9 mouse cellular contexts compared by ENCODE assay signal in the genomic region with DNA sequence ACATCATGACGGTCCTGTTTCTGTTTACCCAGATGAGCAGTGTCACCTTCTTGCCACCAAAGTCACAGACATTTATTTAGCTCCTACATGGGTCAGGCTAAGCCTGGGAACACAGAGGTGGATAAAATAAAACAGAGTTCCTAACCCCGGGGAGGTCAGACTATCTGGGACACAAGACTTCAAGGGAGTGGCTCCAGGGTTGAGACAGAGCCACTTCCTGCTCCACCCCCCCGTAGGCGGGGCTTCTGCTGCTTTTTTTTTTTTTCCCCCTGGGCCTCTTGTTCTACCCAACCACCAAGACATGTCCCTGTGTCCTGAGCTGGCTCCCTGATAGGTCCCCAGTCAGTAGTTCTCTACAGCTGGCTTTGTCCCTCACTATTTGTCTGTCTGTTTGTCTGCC. TPM values are rescaled to one million over a fixed set of nuclear protein-coding genes. Genes with fewer than 3 reads are reported as not detected.
A peak's percentile ranks its signal among the peaks of the same experiment; 100 is the strongest.
DNase-seq lines count a peak whose midpoint lies in the region; ATAC-seq and TF ChIP-seq lines count a peak whose summit lies in the region.
"Had no signal": no experiment of that assay in that cellular context is flagged by ENCODE, and none has a peak within 500 bp of the region (broad histone marks: within the 10 kb centered on the region; RNA-seq: fewer than 3 reads in every experiment).

No protein-coding gene starts in this region.

- no peak for TF ChIP-seq POLR2A in thymus, adult 2 months (IDR thresholded peaks at IDR 0.05; ENCODE audit: control insufficient read depth, extremely low read depth, insufficient read depth, low read length, poor library complexity)

- peak overlapping the region; percentile 40; the same call in 1 of the 2 replicates for H3K4me3 ChIP-seq in lung, embryonic 14.5 days (ENCODE audit: low read depth, low read length)
- peak overlapping the region; percentile 66 for H3K4me3 ChIP-seq in heart, embryonic 11.5 days (ENCODE audit: low read depth, low read length)
- H3K4me3 ChIP-seq in thymus, adult 2 months (ENCODE audit: control insufficient read depth, insufficient read depth, low read length) = no peak overlapping the region

- no peaks in the 10 kb centered on the region for H3K36me3 ChIP-seq in lung, embryonic 14.5 days (ENCODE audit: insufficient read depth)
- peaks cover 3% of the 10 kb centered on the region for H3K36me3 ChIP-seq in heart, embryonic 11.5 days (ENCODE audit: control insufficient read depth, insufficient read depth, low read length)
- H3K36me3 ChIP-seq in thymus, adult 2 months (ENCODE audit: control insufficient read depth, insufficient read depth, low read length) = no peaks in the 10 kb centered on the region
- H3K36me3 ChIP-seq: lung, embryonic 15.5 days had no signal

- intact Hi-C loops in left cerebral cortex, postnatal 10 days (cut with DNase I) = no loop called here

- ATAC-seq in lung, embryonic 14.5 days (ENCODE audit: insufficient read depth) = no peak
- no peak for ATAC-seq in heart, embryonic 11.5 days (replicated peaks; ENCODE audit: insufficient number of reproducible peaks, low FRiP score, low TSS enrichment)

- WGBS in lung, embryonic 14.5 days = 23% methylated on average over 4 of the region's 4 CpGs
- WGBS in heart, embryonic 11.5 days (ENCODE audit: insufficient replicate concordance) = 20% methylated on average over 4 of the region's 4 CpGs
- 32% methylated on average over 4 of the region's 4 CpGs for WGBS in thymus, adult 2 months

- peak; percentile 48 for DNase-seq in adrenal gland, postnatal 14 days
- no peak for DNase-seq in adrenal gland, adult 2 months
- DNase-seq in lung, embryonic 14.5 days = peak; percentile 60
- DNase-seq in lung, postnatal 4 days = no peak
- DNase-seq in skeletal muscle tissue, adult 2 months (ENCODE audit: low read depth, low spot score) = peak; percentile 85
- DNase-seq in thymus, adult 2 months = no peak
- DNase-seq in left cerebral cortex, postnatal 10 days (ENCODE audit: extremely low spot score in 1 of 2, low spot score in 2 of 2) = no peak

- H3K27me3 ChIP-seq in lung, embryonic 14.5 days (ENCODE audit: insufficient read depth, low read length) = peaks cover 22% of the 10 kb centered on the region
- 0 out of 2 replicates have a peak, but pooled peaks cover 9% of the 10 kb centered on the region for H3K27me3 ChIP-seq in heart, embryonic 11.5 days (ENCODE audit: control insufficient read depth, insufficient read depth, low read length)
- H3K27me3 ChIP-seq in thymus, adult 2 months (ENCODE audit: control insufficient read depth, insufficient read depth, low read length) = peaks cover 7% of the 10 kb centered on the region; the same call in 1 of the 2 replicates

- H3K27ac ChIP-seq in lung, embryonic 14.5 days (ENCODE audit: low read depth) = no peak overlapping the region
- H3K27ac ChIP-seq in heart, embryonic 11.5 days (ENCODE audit: low read depth, low read length) = peak overlapping the region; percentile 98; the same call in 1 of the 2 replicates
- H3K27ac ChIP-seq in thymus, adult 2 months (ENCODE audit: control insufficient read depth, insufficient read depth, low read length) = no peak overlapping the region
- H3K27ac ChIP-seq: lung, embryonic 15.5 days had no signal

- peaks cover 8% of the 10 kb centered on the region; the same call in 1 of the 2 replicates for H3K4me1 ChIP-seq in lung, embryonic 14.5 days (ENCODE audit: insufficient read depth)
- peaks cover 42% of the 10 kb centered on the region for H3K4me1 ChIP-seq in heart, embryonic 11.5 days (ENCODE audit: control insufficient read depth, insufficient read depth, low read length)
- H3K4me1 ChIP-seq in thymus, adult 2 months (replicated peaks; ENCODE audit: control insufficient read depth, insufficient read depth, low read length) = no peaks in the 10 kb centered on the region

- no peaks in the 10 kb centered on the region for H3K9me3 ChIP-seq in lung, embryonic 14.5 days (ENCODE audit: low read depth, low read length)
- H3K9me3 ChIP-seq in heart, embryonic 11.5 days (replicated peaks; ENCODE audit: control insufficient read depth, low read length) = no peaks in the 10 kb centered on the region
- H3K9me3 ChIP-seq: lung, embryonic 15.5 days had no signal

- TF ChIP-seq CTCF in lung, embryonic 14.5 days (IDR thresholded peaks at IDR 0.05; ENCODE audit: low read depth) = no peak
- TF ChIP-seq CTCF in thymus, adult 2 months (IDR thresholded peaks at IDR 0.05; ENCODE audit: borderline replicate concordance, control insufficient read depth, extremely low read depth, insufficient read depth, low read length, poor library complexity) = no peak

- H3K4me2 ChIP-seq in lung, embryonic 14.5 days = peak overlapping the region; percentile 73; the same call in 1 of the 2 replicates
- peak overlapping the region; percentile 77 for H3K4me2 ChIP-seq in heart, embryonic 11.5 days

- no peak overlapping the region for H3K9ac ChIP-seq in lung, embryonic 14.5 days
- peak overlapping the region; percentile 89 for H3K9ac ChIP-seq in heart, embryonic 11.5 days (ENCODE audit: low read depth, low read length)
- H3K9ac ChIP-seq: lung, embryonic 15.5 days had no signal

RNA-seq across cellular contexts. Expression of gene Des, which starts 1.6 kb away (rescaled TPM):
- total RNA-seq in adrenal gland, postnatal 14 days (2021) = 19.8 and 26.9 TPM in 2 replicates
- 10 to 100 TPM; 16.6 to 31.8 TPM for total RNA-seq in adrenal gland, adult 2 months (2021)
- 17.2 and 18.6 TPM in 2 replicates for polyA plus RNA-seq in adrenal gland, adult 2 months (2012; rRNA removed)
- 42.9 and 46.3 TPM in 2 replicates for polyA plus RNA-seq in lung, embryonic 14.5 days (2014; fragmentation: Nextera tagmentation; extraction: Ambion mirVana)
- polyA plus RNA-seq in heart, embryonic 11.5 days (2014; fragmentation: Nextera tagmentation; extraction: Ambion mirVana) = 428 and 477 TPM in 2 replicates
- polyA plus RNA-seq in thymus, adult 2 months (2012; rRNA removed) = 6.8 and 31.6 TPM in 2 replicates
- 1 to 10 TPM; 1.5 TPM for total RNA-seq in left cerebral cortex, postnatal 10 days (2021)

RNA-seq across cellular contexts. Expression of gene Speg, which starts 13.3 kb away (rescaled TPM):
- 11.0 and 18.3 TPM in 2 replicates for total RNA-seq in adrenal gland, postnatal 14 days (2021)
- 10 to 100 TPM in 1 of 2 experiments, 1 to 10 TPM in 1; 9.9 to 15.2 TPM for total RNA-seq in adrenal gland, adult 2 months (2021)
- polyA plus RNA-seq in adrenal gland, adult 2 months (2012; rRNA removed) = 56.5 and 93.7 TPM in 2 replicates
- polyA plus RNA-seq in lung, embryonic 14.5 days (2014; fragmentation: Nextera tagmentation; extraction: Ambion mirVana) = 40.1 and 44.7 TPM in 2 replicates
- polyA plus RNA-seq in heart, embryonic 11.5 days (2014; fragmentation: Nextera tagmentation; extraction: Ambion mirVana) = 60.7 and 66.5 TPM in 2 replicates
- polyA plus RNA-seq in thymus, adult 2 months (2012; rRNA removed) = 11.0 and 12.1 TPM in 2 replicates
- 100 to 1,000 TPM; 182 to 186 TPM for total RNA-seq in left cerebral cortex, postnatal 10 days (2021)

RNA-seq across cellular contexts. Expression of gene Dnpep, which starts 44.0 kb away (rescaled TPM):
- total RNA-seq in adrenal gland, postnatal 14 days (2021) = 92.5 and 101 TPM in 2 replicates
- total RNA-seq in adrenal gland, adult 2 months (2021) = 100 to 1,000 TPM in 1 of 2 experiments, 10 to 100 TPM in 1; 85.2 to 100 TPM
- 149 and 179 TPM in 2 replicates for polyA plus RNA-seq in adrenal gland, adult 2 months (2012; rRNA removed)
- polyA plus RNA-seq in lung, embryonic 14.5 days (2014; fragmentation: Nextera tagmentation; extraction: Ambion mirVana) = 110 and 113 TPM in 2 replicates
- polyA plus RNA-seq in heart, embryonic 11.5 days (2014; fragmentation: Nextera tagmentation; extraction: Ambion mirVana) = 119 and 121 TPM in 2 replicates
- 112 and 132 TPM in 2 replicates for polyA plus RNA-seq in thymus, adult 2 months (2012; rRNA removed)
- total RNA-seq in left cerebral cortex, postnatal 10 days (2021) = 10 to 100 TPM; 60.6 to 67.1 TPM

Comparison
In these comparisons a context has a peak if more than half of its experiments do, and no peak if none do; other contexts are left out.
1. DNase-seq: peak in adrenal gland, postnatal 14 days (single experiment), lung, embryonic 14.5 days (single experiment) and skeletal muscle tissue, adult 2 months (single experiment); none in adrenal gland, adult 2 months (single experiment), lung, postnatal 4 days (0 of 2), thymus, adult 2 months (single experiment) and left cerebral cortex, postnatal 10 days (0 of 2).